Mouse (Mus musculus): Measurements from ENCODE around the gene Rnf135.

DNA sequence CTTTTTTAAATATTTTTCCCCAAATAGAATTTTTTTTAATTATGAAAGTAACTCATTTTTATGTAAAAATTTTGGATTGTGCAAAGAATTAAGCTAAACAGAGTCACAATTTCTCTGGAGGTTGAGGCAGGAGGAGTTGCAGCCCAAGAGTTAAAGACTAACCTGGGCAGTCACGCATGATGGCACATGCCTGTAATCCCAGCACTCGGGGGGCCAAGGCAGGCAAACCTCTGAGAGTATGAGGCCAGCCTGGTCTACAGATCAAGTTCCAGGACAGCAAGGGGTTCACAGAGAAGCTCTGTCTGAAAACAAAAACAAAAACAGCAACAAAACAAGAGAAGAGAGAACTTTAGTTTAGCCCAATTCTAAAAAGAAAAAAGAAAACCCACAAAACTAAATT is 19.4 kb upstream of the Rnf135 start:
- no peak for TF ChIP-seq CTCF (conservative IDR thresholded peaks at IDR 0.05; ENCODE audit: low read length)
- TF ChIP-seq NANOG (IDR thresholded peaks at IDR 0.05; ENCODE audit: borderline replicate concordance, low read length): no peak
- TF ChIP-seq POU5F1 (IDR thresholded peaks at IDR 0.05; ENCODE audit: borderline replicate concordance, low read length): no peak

Data from E14TG2a.4 (cell line).